Mouse (Mus musculus) bone marrow macrophage, adult 2 months (primary cell): ENCODE results near the gene Lrig3. TPM values are rescaled to one million over a fixed set of nuclear protein-coding genes. Genes with fewer than 3 reads are reported as not detected.

Experiments
- H3K27ac ChIP-seq: 2 replicates; pipeline ENCODE4 v1.5.1; 2012; ENCODE audit warnings: low read depth, low read length; ENCODE audit not compliant: insufficient read depth
- H3K4me1 ChIP-seq: 2 replicates; pipeline ENCODE4 v1.6.1; 2012; ENCODE audit warnings: low read length; ENCODE audit not compliant: control insufficient read depth, insufficient read depth
- H3K4me3 ChIP-seq: 2 replicates; pipeline ENCODE4 v1.5.1; 2012; ENCODE audit warnings: mild to moderate bottlenecking, low read length, moderate library complexity; ENCODE audit not compliant: insufficient read depth
- CTCF ChIP-seq: IDR thresholded peaks from 2 replicates; pipeline ENCODE4 v1.5.1; 2012; ENCODE audit warnings: low read depth, mild to moderate bottlenecking, low read length, moderate library complexity
- POLR2A ChIP-seq: IDR thresholded peaks from 2 replicates; pipeline ENCODE4 v1.6.1; 2012; ENCODE audit warnings: mild to moderate bottlenecking, low read depth, low read length, borderline replicate concordance
- polyA plus RNA-seq: library from polyadenylated mRNA; stranded (reverse); fragments of >200 nt; gene quantifications from 2 replicates; pipeline ENCODE4 v1.2.4, GENCODE M21; 2012; ENCODE audit not compliant: missing spikeins, insufficient read depth, insufficient read length

The Lrig3 gene
- polyA plus RNA-seq, 1 experiment: 0.46 TPM

DNA sequence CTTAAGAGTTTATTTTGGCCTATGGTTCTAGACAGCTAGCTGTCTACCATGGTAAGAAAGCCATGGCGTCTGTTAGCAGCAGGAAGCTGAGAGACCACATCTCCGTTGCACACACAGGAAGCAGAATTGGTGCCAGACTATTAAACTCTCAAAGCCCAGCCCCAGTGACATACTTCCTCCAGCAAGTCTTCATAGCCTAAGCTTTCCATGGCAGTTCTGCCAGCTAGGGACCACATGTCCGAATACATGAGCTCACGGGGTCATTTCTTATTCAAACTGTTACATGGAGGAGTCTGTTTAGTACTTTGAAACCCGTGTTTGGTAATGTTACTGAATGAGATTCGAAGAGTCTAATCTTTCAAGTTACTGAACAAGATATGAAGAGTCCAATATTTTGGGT is 33.6 kb downstream of the Lrig3 start:
- no peaks in the 10 kb centered on the region for H3K4me1 ChIP-seq
- no peak for TF ChIP-seq POLR2A
- TF ChIP-seq CTCF: no peak
- no peak overlapping the region for H3K4me3 ChIP-seq
- no peak overlapping the region for H3K27ac ChIP-seq

DNA sequence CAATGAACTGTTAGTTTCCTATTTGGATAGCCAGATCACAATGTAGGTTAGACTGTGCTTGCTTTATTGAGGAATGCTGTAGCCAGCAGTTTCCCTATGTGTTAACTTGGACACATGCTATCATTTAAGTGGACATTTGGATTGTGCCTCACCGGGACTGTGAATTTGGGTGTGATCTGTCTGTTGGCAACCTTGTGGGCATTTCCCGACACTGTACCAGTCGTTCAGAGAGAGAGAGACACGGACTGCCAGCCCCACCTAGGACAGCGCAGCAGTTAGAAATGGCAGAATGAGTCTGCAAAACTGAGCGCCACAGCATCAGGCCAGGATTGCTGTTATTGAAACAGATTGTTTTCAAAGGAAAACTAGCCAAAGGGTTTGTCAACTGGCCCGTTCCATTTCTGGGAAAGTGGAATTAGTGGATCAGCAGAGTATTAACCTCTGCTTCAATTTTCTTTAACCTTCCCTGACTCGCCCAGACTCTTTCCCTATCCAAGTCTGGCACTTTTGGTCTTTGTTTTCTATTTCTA is 35.0 kb downstream of the Lrig3 start:
- Histone ChIP-seq H3K4me1 (no peaks in the 10 kb centered on the region), H3K27ac (no peak overlapping the region), H3K4me3 (no peak overlapping the region)
- TF ChIP-seq POLR2A: no peak
- TF ChIP-seq CTCF: no peak

DNA sequence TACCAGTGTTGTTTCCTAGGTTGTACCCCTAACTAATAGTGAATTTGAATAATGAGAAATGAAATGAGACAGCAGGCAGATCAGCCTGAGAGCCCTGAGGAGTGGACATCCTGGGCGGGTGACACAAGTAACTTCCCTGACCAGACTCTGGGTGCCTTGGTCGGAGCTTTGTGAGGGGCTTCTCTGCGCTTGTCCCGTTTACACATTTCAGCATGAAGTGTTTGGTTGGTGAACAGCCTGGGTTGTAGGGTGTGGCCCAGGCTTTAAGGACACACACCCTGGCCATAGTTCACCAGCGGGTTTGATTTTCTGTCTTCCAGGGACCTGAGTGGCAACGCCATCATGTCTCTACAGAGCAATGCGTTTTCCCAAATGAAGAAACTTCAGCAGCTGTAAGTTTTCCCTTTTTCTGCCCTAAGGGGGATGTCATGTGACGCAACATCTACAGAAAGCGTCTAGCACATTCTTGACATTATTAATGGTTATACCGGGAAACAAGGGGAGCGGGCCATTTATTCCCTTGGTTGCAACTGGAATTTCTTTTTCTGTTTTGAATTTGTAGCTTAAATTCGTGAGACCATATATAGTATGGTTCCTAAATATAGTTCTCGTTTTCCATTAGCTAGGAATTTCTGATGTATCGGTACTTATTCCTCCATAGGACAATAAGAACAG is 36.2 kb downstream of the Lrig3 start:
- no peaks in the 10 kb centered on the region for H3K4me1 ChIP-seq
- H3K27ac ChIP-seq: no peak overlapping the region
- no peak overlapping the region for H3K4me3 ChIP-seq
- TF ChIP-seq CTCF (no peak), POLR2A (no peak)

DNA sequence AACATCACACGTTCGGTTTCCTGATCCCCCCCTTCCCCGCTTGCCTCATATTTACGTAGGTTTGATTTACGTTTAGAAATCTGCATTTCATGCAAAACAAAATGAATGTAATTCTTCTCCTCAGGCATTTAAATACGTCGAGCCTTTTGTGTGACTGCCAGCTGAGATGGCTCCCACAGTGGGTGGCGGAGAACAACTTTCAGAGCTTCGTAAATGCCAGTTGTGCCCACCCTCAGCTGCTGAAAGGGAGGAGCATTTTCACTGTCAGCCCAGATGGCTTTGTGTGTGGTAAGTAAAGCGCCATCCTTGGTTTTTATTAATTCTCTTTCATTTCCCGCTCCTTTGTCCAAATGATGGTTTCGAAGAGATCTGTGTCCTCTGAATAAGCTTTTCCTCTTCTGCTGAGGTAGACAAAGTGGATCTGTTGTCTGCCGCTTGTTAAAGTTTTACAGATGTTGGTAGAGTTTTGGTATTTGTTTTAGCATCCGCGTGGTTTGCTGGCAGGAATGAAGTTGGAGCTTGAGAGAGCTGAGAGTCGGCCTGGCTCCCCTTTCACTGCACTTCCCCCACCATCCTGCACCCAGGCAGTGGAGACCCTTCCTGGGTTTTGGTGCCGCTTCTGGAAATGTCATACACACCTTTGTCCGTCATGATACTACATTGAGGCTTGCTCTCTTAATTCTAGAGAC is 37.0 kb downstream of the Lrig3 start:
- Histone ChIP-seq H3K27ac (no peak overlapping the region), H3K4me1 (no peaks in the 10 kb centered on the region), H3K4me3 (no peak overlapping the region)
- TF ChIP-seq CTCF: no peak
- no peak for TF ChIP-seq POLR2A

DNA sequence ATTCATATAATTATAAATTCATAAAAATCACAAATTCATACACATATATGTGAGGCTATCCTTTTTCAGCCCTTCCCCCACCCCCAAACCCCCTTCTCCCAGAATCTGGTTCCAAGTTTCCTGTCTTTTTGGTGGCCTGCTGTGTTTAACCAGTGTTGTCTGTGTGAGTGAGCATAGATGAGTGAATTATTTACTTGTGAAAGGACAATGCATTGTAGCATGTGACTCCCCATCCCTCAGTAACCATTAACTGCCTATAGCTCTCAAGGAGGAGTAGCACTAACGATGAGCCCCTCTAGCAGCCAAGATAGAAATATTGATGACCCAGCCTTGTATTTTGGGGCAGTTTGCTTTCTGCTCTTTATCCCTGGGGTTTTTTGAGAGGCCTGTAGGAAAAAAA is 37.9 kb downstream of the Lrig3 start:
- TF ChIP-seq CTCF: no peak
- Histone ChIP-seq H3K4me3 (no peak overlapping the region), H3K27ac (no peak overlapping the region), H3K4me1 (no peaks in the 10 kb centered on the region)

DNA sequence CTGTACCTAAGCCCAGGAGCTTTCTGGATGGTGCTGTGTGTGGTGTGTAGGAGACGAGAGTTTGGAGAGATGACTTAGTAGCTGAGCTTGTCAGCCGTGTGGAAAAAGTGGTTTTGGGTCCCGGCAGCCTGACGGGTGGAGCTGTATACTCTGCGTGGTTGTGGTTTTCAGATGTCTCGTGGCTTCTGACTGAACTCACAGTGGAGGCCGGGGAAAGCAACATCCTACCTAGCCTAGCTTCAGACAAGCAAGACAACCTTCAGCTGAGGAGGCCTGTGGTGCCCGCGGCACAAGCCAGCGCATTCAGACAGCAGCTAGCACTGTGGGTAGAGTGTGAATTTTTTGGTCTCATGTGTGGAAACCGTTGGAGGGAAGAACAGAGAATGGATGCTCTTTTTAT is 47.7 kb downstream of the Lrig3 start:
- Histone ChIP-seq H3K4me3 (no peak overlapping the region), H3K4me1 (no peaks in the 10 kb centered on the region), H3K27ac (no peak overlapping the region)
- no peak for TF ChIP-seq CTCF
- TF ChIP-seq POLR2A: no peak

DNA sequence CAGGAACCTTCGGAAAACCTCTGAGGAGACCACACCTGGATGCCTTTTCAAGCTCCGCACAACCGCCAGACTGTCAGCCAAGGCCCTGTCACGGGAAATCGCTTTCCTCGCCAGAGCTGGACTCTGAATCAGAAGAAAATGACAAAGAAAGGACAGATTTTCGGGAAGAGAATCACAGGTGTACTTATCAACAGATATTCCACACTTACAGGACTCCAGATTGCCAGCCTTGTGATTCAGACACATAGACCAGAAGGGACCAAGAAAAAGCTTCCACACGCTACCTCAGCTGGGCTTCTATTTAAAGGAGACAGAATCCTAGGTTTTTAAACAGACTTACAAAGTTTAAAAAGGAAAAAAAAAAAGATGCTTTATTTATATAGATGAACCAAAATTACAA is 48.7 kb downstream of the Lrig3 start:
- Histone ChIP-seq H3K4me1 (no peaks in the 10 kb centered on the region), H3K27ac (no peak overlapping the region), H3K4me3 (no peak overlapping the region)
- TF ChIP-seq POLR2A: no peak

DNA sequence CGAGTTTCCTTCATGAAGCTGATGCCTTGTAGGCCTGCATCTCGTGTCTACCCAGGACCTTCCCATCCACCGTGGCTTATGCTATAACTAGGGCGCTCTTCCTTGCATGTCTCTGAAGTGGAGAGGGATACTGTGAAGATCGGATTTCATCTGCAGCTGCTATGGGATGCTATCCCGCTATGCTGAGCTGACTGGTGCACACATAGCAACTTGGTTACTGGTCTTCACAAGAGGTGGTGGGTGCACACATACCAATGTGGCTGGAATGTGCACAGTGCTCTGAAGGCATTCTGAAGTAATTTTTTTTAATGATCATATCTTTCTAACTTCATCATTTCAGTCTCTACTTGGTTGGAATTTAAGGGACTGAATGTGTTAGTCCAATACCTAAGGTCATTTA is 49.7 kb downstream of the Lrig3 start:
- no peak for TF ChIP-seq CTCF
- TF ChIP-seq POLR2A: no peak
- H3K27ac ChIP-seq: no peak overlapping the region
- no peaks in the 10 kb centered on the region for H3K4me1 ChIP-seq
- no peak overlapping the region for H3K4me3 ChIP-seq

DNA sequence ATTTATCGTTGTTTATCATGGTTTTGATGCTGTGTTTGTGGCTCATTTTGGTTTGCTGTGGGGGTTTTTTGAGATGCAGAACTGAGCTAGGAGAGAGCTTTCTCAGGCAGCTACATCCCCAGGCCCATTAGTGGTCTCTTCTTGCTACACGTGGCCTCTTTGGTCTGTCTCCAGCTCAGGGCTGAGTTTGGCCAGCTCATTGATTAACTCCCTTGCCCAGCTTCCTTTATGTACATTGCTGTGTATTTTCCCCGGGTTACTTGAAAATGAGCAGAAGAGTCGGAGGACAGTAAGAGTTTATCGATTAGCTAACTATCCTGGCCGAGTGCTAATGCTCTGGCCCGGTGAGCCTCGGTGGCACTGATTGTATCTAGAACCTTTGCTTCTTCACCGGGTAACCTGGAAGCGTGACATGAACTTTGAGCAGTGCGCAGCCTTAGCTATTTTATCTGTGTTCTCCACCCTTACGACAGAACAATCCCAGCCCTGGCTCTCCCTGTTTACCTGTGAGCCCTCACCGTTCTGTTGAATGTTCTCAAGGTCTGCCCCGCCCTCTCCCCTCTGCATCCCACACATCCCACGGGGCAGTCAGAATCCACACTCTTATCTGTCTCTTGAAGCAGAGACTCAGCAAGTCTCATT is 53.5 kb downstream of the Lrig3 start:
- no peaks in the 10 kb centered on the region for H3K4me1 ChIP-seq
- no peak for TF ChIP-seq CTCF
- TF ChIP-seq POLR2A: no peak
- no peak overlapping the region for H3K27ac ChIP-seq
- no peak overlapping the region for H3K4me3 ChIP-seq

DNA sequence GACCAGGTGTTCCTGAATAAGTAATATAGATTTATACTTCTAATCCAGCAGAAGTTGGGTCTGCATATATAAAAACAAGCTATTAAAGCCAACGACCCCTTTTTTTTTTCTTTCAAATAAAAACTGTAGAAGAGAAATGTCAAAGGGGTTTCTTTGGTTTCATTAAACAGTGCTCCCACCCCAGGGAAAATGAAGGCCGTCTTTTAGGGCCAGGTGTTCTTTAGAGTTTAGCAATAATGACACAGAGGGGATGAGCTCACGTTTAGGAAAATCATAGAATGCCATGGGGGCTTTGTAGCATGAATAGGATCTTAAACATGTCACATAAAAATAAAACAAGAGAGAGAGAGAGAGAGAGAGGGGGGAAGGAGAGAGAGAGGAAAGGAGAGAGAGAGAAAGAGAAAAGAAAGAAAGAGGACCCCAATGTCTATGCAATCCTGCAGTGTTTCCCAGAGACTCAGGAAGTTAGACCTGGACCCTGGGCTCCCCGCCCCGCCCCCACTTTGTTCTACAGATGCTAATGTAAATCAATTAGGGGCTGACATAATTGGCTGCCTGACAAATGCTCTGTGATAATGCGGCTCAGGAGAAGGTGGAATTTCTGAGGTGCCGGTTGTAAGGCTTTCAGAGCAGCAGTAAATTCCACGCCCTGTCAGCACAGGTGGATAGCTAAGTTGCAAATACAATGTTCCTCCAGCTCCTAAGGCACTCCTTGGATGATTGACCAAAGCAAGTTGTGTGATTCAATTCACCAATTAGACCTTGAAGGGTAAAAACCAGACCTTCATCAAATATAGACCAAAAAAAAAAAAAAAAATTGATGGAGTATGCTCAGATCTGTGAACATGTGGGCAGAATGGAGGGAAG is 62.8 kb downstream of the Lrig3 start:
- no peak for TF ChIP-seq POLR2A
- no peak for TF ChIP-seq CTCF
- Histone ChIP-seq H3K27ac (no peak overlapping the region), H3K4me3 (no peak overlapping the region), H3K4me1 (no peaks in the 10 kb centered on the region)
